Mouse (Mus musculus) ES-E14 (cell line): ENCODE results near the gene Tph1. TPM values are rescaled to one million over a fixed set of nuclear protein-coding genes. Genes with fewer than 3 reads are reported as not detected.

ENCODE experiments used
- DNase-seq: peaks from one replicate; pipeline ENCODE4 v3.0.0-alpha.2; 2013; ENCODE audit warnings: low read depth, low spot score
- H3K27ac ChIP-seq: 2 replicates; pipeline ENCODE4 v1.5.1; 2012; ENCODE audit warnings: low read depth, mild to moderate bottlenecking, low read length, moderate library complexity, mixed read lengths; ENCODE audit not compliant: poor library complexity, insufficient read depth, severe bottlenecking
- H3K36me3 ChIP-seq: 2 replicates; pipeline ENCODE4 v1.6.1; 2012; ENCODE audit warnings: mild to moderate bottlenecking, low read length, moderate library complexity, mixed read lengths; ENCODE audit not compliant: control insufficient read depth, poor library complexity, insufficient read depth, severe bottlenecking
- H3K4me1 ChIP-seq, 2 experiments: fragments of 150-350 bp in 1 of 2; sonication (generic) in 1 of 2; 2 replicates each; pipeline ENCODE4 v1.6.1; 2012; ENCODE audit warnings: low read length in 2 of 2, mild to moderate bottlenecking in 1 of 2, mixed read lengths in 1 of 2; ENCODE audit not compliant: control insufficient read depth in 2 of 2, insufficient read depth in 2 of 2, poor library complexity in 1 of 2
- H3K4me3 ChIP-seq, 2 experiments: fragments of 150-350 bp in 1 of 2; sonication (generic) in 1 of 2; 2 replicates each; pipeline ENCODE4 v1.5.1; 2012; ENCODE audit warnings: low read length in 2 of 2, low read depth in 1 of 2, mild to moderate bottlenecking in 1 of 2, mixed read lengths in 1 of 2; ENCODE audit not compliant: insufficient read depth in 1 of 2, poor library complexity in 1 of 2, severe bottlenecking in 1 of 2
- H3K9ac ChIP-seq: 2 replicates; pipeline ENCODE4 v1.6.1; 2012; ENCODE audit warnings: low read depth, mild to moderate bottlenecking, low read length, mixed read lengths; ENCODE audit not compliant: poor library complexity, insufficient read depth, severe bottlenecking
- H3K9me3 ChIP-seq: fragments of 150-350 bp; sonication (generic); 2 replicates; pipeline ENCODE4 v1.6.1; 2012; ENCODE audit warnings: low read depth, mild to moderate bottlenecking, low read length; ENCODE audit not compliant: control insufficient read depth, insufficient read depth
- CHD2 ChIP-seq: IDR thresholded peaks from 2 replicates; pipeline ENCODE4 v1.6.1; 2014; ENCODE audit warnings: mild to moderate bottlenecking, low read depth, low read length, inconsistent platforms
- HCFC1 ChIP-seq: IDR thresholded peaks from 2 replicates; pipeline ENCODE4 v1.6.1; 2012; ENCODE audit warnings: low read length, inconsistent platforms, borderline replicate concordance; ENCODE audit not compliant: insufficient read depth
- MAFK ChIP-seq: IDR thresholded peaks from 2 replicates; pipeline ENCODE4 v1.6.1; 2014; ENCODE audit warnings: mild to moderate bottlenecking, low read depth, low read length, inconsistent platforms; ENCODE audit not compliant: insufficient read depth
- ZC3H11A ChIP-seq: IDR thresholded peaks from 2 replicates; pipeline ENCODE4 v1.6.1; 2012; ENCODE audit warnings: low read depth, mild to moderate bottlenecking, inconsistent platforms, low read length, borderline replicate concordance
- ZNF384 ChIP-seq: IDR thresholded peaks from 2 replicates; pipeline ENCODE4 v1.6.1; 2012; ENCODE audit warnings: low read depth, low read length, inconsistent platforms
- in situ Hi-C, 2 experiments: fragments of 600-800 bp; cut with MboI; formaldehyde crosslinking; loops; one replicate each; pipeline ENCODE4 v1.15.1; 2025; ENCODE audit warnings: low sequenced_read_pairs in 2 of 2, inconsistent platforms in 1 of 2; ENCODE audit not compliant: unreplicated experiment in 2 of 2
- total RNA-seq: library from RNA; depleted of rRNA; stranded (reverse); fragments of 300-350 nt; gene quantifications from 2 replicates; pipeline ENCODE4 v1.2.3, GENCODE M21; 2012

Gene Tph1
- total RNA-seq, 1 experiment, result 3.6 TPM

DNA sequence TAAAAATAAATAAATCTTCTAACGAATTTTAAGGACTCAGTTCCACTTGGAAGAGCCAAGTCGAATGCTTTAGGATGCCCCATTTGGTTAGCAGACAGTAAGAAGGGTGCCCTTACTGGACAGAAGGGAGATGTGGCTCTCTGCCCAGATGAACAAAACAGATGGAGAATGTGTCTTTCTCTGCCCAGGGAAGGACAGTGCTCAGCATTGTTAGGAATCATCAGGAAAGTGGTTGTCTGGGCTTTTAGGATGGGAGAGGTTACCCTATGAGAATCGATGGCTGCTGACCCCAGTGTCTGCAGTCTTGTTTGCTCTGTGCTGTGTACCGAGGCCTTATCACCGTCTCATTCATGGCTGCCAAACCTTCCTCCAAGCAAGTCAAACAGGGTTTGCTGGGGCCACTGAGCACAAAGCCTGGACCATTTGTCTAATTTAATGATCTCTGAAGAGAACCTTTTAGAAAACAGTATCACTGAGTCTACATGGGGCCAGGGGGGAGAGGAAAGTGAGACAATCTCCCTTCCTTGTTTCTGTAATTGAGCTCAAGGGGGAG, 4.5 kb upstream of the Tph1 start:
- no peaks in the 10 kb centered on the region for H3K36me3 ChIP-seq
- no peak for DNase-seq
- no peak overlapping the region for H3K27ac ChIP-seq
- no peak overlapping the region for H3K4me3 ChIP-seq
- H3K4me1 ChIP-seq, result no peaks in the 10 kb centered on the region
- TF ChIP-seq MAFK, result no peak
- TF ChIP-seq ZC3H11A, result no peak
- TF ChIP-seq CHD2, result no peak
- no peak for TF ChIP-seq ZNF384
- no peak for TF ChIP-seq HCFC1
- no peak overlapping the region for H3K9ac ChIP-seq
- in situ Hi-C loops, result no loop called here
- no peaks in the 10 kb centered on the region for H3K9me3 ChIP-seq

DNA sequence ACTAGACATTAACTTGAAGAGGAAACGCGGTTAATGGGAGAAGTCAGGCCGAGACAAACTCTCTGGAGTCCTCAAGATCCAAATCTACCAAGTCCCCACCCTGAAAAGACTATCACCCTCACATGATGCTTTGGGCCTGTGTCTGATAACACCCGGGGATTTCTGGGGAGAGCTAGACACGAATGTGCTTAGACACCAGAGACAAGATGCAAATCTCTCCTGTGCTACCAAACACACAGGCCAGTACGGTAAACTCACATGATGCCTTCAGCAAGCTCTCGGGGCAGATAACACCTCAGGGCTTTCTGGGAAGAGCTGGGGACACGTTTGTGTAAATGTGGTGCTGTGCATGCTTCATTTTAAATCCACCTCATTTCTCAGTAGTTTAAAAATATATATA, 3.5 kb upstream of the Tph1 start:
- no peak overlapping the region for H3K27ac ChIP-seq
- no peak overlapping the region for H3K9ac ChIP-seq
- in situ Hi-C loops, result no loop called here
- no peaks in the 10 kb centered on the region for H3K4me1 ChIP-seq
- DNase-seq, result no peak
- no peak for TF ChIP-seq MAFK
- no peak for TF ChIP-seq ZNF384
- no peak for TF ChIP-seq HCFC1
- no peak for TF ChIP-seq CHD2
- TF ChIP-seq ZC3H11A, result no peak
- H3K4me3 ChIP-seq, result no peak overlapping the region
- H3K9me3 ChIP-seq, result no peaks in the 10 kb centered on the region
- no peaks in the 10 kb centered on the region for H3K36me3 ChIP-seq

DNA sequence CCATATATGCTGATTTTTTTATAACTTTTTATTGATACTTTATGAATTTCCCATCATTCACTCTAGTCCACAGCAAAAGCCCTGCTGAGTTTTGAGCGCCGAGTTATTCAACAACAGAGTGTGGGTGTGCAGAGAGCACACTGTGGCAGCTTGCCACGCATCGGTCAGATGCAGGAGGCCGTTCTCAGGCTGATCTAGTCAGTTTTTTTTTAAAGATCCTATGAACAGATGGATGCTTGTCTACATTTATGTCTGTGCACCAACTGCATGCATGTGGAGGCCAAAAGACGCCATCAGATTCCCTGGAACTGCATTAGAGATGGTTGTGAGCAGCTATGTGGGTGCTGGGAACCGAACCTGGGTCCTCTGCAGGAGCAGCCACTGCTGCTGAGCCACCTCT, 2.7 kb upstream of the Tph1 start:
- Histone ChIP-seq H3K9me3 (no peaks in the 10 kb centered on the region), H3K9ac (no peak overlapping the region), H3K36me3 (no peaks in the 10 kb centered on the region), H3K4me3 (no peak overlapping the region), H3K27ac (no peak overlapping the region), H3K4me1 (no peaks in the 10 kb centered on the region)
- no peak for DNase-seq
- in situ Hi-C loops, result no loop called here
- TF ChIP-seq ZNF384, result no peak
- no peak for TF ChIP-seq CHD2
- no peak for TF ChIP-seq ZC3H11A
- TF ChIP-seq MAFK, result no peak
- TF ChIP-seq HCFC1, result no peak

DNA sequence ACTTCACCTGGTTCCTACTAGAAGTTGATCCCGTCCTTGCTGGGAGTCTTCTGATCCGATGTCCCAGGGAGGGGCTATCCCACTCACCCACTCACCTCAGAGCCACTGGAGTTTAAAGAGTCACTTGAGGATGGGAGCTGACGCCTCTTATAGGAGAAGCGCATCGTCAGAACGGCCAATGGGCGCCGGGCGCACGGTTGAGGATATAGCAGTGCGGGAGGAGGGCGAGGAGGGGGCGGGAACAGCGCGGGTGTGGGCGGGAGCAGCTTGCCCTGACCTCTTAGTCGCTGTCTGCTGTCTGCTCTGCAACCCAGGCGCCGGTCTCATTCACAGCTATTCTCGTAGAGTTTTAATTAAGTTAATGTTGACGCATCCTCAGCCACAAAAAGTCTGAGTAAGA, 5.1 kb downstream of the Tph1 start:
- H3K27ac ChIP-seq, result no peak overlapping the region
- TF ChIP-seq HCFC1 (no peak), CHD2 (no peak), MAFK (no peak), ZNF384 (no peak), ZC3H11A (no peak)
- no peak overlapping the region for H3K4me3 ChIP-seq
- H3K9me3 ChIP-seq, result no peaks in the 10 kb centered on the region
- no peaks in the 10 kb centered on the region for H3K36me3 ChIP-seq
- H3K9ac ChIP-seq, result no peak overlapping the region
- DNase-seq, result peak; percentile 15
- in situ Hi-C loops, result no loop called here
- no peaks in the 10 kb centered on the region for H3K4me1 ChIP-seq

DNA sequence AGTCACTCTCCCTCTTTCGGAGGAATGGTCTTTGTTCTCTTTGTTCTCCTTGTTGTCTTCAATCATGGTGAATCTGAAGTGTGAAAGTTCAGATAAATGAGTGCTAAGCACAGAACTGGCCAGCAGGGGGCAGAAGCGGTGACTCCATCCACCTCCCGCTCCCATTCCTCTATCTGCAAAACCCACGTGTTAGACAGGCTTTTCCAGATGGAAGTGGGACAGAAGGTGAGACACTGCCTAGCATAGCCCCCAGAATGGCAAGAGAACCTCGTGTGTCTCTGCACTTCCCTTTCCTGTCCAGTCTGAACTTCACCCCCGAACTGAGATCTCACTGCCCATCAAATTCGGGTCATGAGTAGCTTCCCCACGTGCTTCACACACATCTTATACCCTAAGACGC, 7.1 kb downstream of the Tph1 start:
- in situ Hi-C loops, result no loop called here
- Histone ChIP-seq H3K9ac (no peak overlapping the region), H3K27ac (no peak overlapping the region), H3K9me3 (no peaks in the 10 kb centered on the region), H3K4me3 (no peak overlapping the region), H3K36me3 (no peaks in the 10 kb centered on the region), H3K4me1 (peaks cover 0 to 1% of the 10 kb centered on the region in 2 experiments; a peak in 1 of 4 replicates)
- TF ChIP-seq ZNF384 (no peak), MAFK (no peak), ZC3H11A (peak; percentile 32; the same call in 1 of the 2 replicates), CHD2 (no peak)
- DNase-seq, result peak; percentile 60
